Mouse (Mus musculus) embryonic facial prominence, embryonic 15.5 days (tissue): ENCODE measurements around the gene Zfyve27. TPM values are rescaled to one million over a fixed set of nuclear protein-coding genes. Genes with fewer than 3 reads are reported as not detected.

Source experiments
- ATAC-seq: fragments of 200-750 bp; cut with Nextera tagmentation; 2 replicates; pipeline ENCODE4 v1.8.0; 2017; ENCODE audit warnings: low read depth, moderate TSS enrichment; ENCODE audit not compliant: insufficient number of reproducible peaks, low FRiP score, low TSS enrichment
- H3K27ac ChIP-seq: fragments of 300-500 bp; sonication (generic); replicated peaks from 2 replicates; pipeline ENCODE4 v1.5.1; 2015; ENCODE audit warnings: mild to moderate bottlenecking, inconsistent platforms
- H3K27me3 ChIP-seq: fragments of 300-500 bp; sonication (generic); 2 replicates; pipeline ENCODE4 v1.6.1; 2015; ENCODE audit warnings: inconsistent platforms
- H3K36me3 ChIP-seq: fragments of 300-500 bp; sonication (generic); 2 replicates; pipeline ENCODE4 v1.6.1; 2015; ENCODE audit warnings: mild to moderate bottlenecking, inconsistent platforms
- H3K4me1 ChIP-seq: fragments of 300-500 bp; sonication (generic); 2 replicates; pipeline ENCODE4 v1.6.1; 2015; ENCODE audit warnings: inconsistent platforms
- H3K4me2 ChIP-seq: fragments of 300-500 bp; sonication (generic); replicated peaks from 2 replicates; pipeline ENCODE4 v1.6.1; 2015; ENCODE audit warnings: mild to moderate bottlenecking, inconsistent platforms
- H3K4me3 ChIP-seq: fragments of 300-500 bp; sonication (generic); replicated peaks from 2 replicates; pipeline ENCODE4 v1.5.1; 2015; ENCODE audit warnings: mild to moderate bottlenecking, inconsistent platforms
- H3K9ac ChIP-seq: fragments of 300-500 bp; sonication (generic); 2 replicates; pipeline ENCODE4 v1.6.1; 2015; ENCODE audit warnings: inconsistent platforms
- H3K9me3 ChIP-seq: fragments of 300-500 bp; sonication (generic); replicated peaks from 2 replicates; pipeline ENCODE4 v1.6.1; 2016; ENCODE audit warnings: inconsistent platforms
- WGBS: fragments of 180-500 bp; shearing (Covaris S2); methylation state at CpG from one replicate; pipeline ENCODE4 v1.1.7; 2015; 5-methylcytosine and 5-hydroxymethylcytosine counted together
- polyA plus RNA-seq: library from polyadenylated mRNA; unstranded; fragments of >200 nt; fragmentation: Nextera tagmentation; extraction: Ambion mirVana; gene quantifications from 2 replicates; pipeline ENCODE4 v1.2.1, GENCODE M21; 2015

The Zfyve27 gene
- polyA plus RNA-seq, 1 experiment from 2014 or later = 28.8 TPM

- Histone ChIP-seq H3K27ac (no peak overlapping the region), H3K9me3 (no peaks in the 10 kb centered on the region), H3K27me3 (peaks cover 5% of the 10 kb centered on the region; the same call in 1 of the 2 replicates), H3K9ac (no peak overlapping the region), H3K4me3 (no peak overlapping the region), H3K4me2 (no peak overlapping the region), H3K36me3 (no peaks in the 10 kb centered on the region), H3K4me1 (peaks cover 6% of the 10 kb centered on the region)
- WGBS = 51% methylated on average over 3 of the region's 3 CpGs
- ATAC-seq = no peak
Observed at GRCm38 (mm10) chr19:42243401-42243800, 79.7 kb downstream of the Zfyve27 start.

Other genes with a start within 250 kb of the Zfyve27 start
- 71.5 and 72.8 TPM in 2 replicates for gene Exosc1, start 230.5 kb upstream of the Zfyve27 start, polyA plus RNA-seq
- 87.2 and 92.4 TPM in 2 replicates for gene Zdhhc16, start 230.5 kb upstream of the Zfyve27 start, polyA plus RNA-seq
- gene Mms19, start 182.8 kb upstream of the Zfyve27 start, polyA plus RNA-seq = 35.2 and 42.0 TPM in 2 replicates
- gene Ubtd1, start 182.2 kb upstream of the Zfyve27 start, polyA plus RNA-seq = 33.2 and 34.2 TPM in 2 replicates
- gene Ankrd2, start 128.0 kb upstream of the Zfyve27 start, polyA plus RNA-seq = 1.6 and 1.9 TPM in 2 replicates
- gene Hoga1, start 118.3 kb upstream of the Zfyve27 start, polyA plus RNA-seq = 1.7 TPM in 2 replicates
- 0.16 TPM in 1 of 2 replicates, not detected in the other for gene 4933411K16Rik, start 111.7 kb upstream of the Zfyve27 start, polyA plus RNA-seq
- gene Morn4, start 77.6 kb upstream of the Zfyve27 start, polyA plus RNA-seq = 29.0 and 30.0 TPM in 2 replicates
- gene Pi4k2a, start 73.5 kb upstream of the Zfyve27 start, polyA plus RNA-seq = 27.1 and 28.0 TPM in 2 replicates
- 51.0 and 53.6 TPM in 2 replicates for gene Avpi1, start 34.9 kb upstream of the Zfyve27 start, polyA plus RNA-seq
- 15.2 and 20.3 TPM in 2 replicates for gene Marveld1, start 16.6 kb upstream of the Zfyve27 start, polyA plus RNA-seq
- 6.3 and 8.7 TPM in 2 replicates for gene Sfrp5, start 38.3 kb downstream of the Zfyve27 start, polyA plus RNA-seq
- gene Golga7b, start 83.6 kb downstream of the Zfyve27 start, polyA plus RNA-seq = 6.7 and 7.7 TPM in 2 replicates